Mouse (Mus musculus) liver, embryonic 14.5 days (tissue): ENCODE measurements around the gene Ccdc194.

Experiments
- CTCF ChIP-seq: IDR thresholded peaks from 2 replicates; pipeline ENCODE4 v1.5.1; 2016; ENCODE audit warnings: antibody characterized with exemption, low read depth, control low read depth
- EP300 ChIP-seq: IDR thresholded peaks from 2 replicates; pipeline ENCODE4 v1.6.1; 2016; ENCODE audit warnings: antibody characterized with exemption, low read depth

GRCm38 (mm10) chr8:71516786-71517185 is 8.7 kb downstream of the Ccdc194 start:
- TF ChIP-seq CTCF = no peak
- TF ChIP-seq EP300 = no peak
